Mouse (Mus musculus): ENCODE measurements at regions not wholly inside any gene's neighbourhood (a gene's known extent, or its start where the extent isn't known, plus 50 kb on each side); places are given as distances from the start of the nearest gene placed in this dataset.
A peak's percentile ranks its signal among the peaks of the same experiment; 100 is the strongest.

DNA sequence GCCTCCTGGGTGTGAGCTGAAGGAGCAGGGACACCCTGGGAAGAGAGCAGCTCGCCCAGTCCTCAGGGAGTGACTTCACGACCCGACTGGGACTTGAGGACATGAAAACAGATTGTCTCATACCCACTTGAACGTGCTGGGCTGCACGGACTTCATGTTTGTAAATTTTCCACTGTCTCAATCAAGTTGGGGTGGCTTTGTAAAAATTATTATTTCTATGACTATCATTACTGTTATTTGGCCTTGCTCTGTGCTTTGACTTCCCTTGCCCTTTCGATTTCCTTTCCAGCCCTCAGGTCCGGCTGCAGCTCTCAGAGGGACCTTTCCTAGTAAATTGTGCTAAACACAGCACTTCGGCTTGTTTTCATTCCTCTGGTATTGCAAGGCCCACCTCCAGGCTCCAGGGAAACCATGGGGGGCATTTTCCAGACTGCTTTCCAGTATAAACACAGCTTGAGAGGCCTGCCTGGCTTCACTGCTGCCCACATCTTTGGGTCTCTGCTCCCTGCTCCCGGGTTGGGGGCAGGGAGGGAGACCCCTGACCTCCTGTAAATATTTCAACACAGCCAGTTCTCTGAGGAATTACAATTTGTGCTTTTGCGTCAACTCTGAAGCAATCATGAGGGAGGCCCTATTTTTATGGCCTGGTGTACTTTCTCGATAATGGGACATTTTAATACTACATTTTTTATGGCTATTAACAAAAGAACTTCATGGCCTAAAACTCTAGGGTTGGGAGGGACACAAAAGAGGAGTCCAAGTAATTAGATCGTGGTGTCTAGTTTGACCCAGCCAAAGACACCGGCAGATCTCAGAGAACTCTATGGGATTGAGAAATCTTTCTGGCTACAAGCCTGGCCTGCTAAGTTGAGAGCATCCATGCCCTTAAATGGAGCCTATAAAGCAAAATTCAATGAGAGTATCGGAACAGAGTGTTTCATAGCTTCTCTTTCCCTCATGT is 68.9 kb upstream of the Errfi1 start:
- Histone ChIP-seq H3K36me3 (no peaks in the 10 kb centered on the region), H3K4me3 (no peak overlapping the region), H3K27me3 (no peaks in the 10 kb centered on the region), H3K27ac (peak overlapping the region; percentile 53; the same call in 1 of the 2 replicates), H3K9ac (no peak overlapping the region), H3K4me2 (no peak overlapping the region), H3K9me3 (replicated peaks) (no peaks in the 10 kb centered on the region), H3K4me1 (replicated peaks) (0 out of 2 replicates have a peak, but pooled peaks cover 5% of the 10 kb centered on the region)
- WGBS = 53% methylated on average over 14 of the region's 14 CpGs
- no peak; the same call in 1 of the 2 replicates for ATAC-seq (replicated peaks; ENCODE audit: insufficient number of reproducible peaks, insufficient read depth, low FRiP score, low read depth)

DNA sequence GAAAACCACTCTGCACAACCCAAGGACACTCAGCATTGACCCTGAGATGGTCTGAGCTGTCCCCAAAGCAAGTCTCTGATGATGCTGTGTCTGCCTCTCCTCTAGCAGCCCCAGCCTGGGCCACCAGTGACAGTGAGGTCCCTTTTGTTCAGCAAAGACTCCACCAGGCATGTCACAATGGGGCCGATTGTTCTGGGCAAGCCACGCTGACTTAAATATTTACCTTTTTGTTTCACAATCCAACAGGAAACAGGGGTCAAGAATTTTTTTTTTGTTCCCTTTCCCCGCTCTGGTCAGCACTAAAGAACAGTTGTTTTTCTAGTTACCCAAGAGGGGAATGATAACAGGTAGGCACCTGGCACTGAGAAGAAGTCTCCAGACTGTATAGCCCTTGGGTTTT is 72.4 kb upstream of the Errfi1 start:
- no peak overlapping the region for H3K4me2 ChIP-seq
- no peaks in the 10 kb centered on the region for H3K9me3 ChIP-seq (replicated peaks)
- no peak for ATAC-seq (replicated peaks; ENCODE audit: insufficient number of reproducible peaks, insufficient read depth, low FRiP score, low read depth)
- no peaks in the 10 kb centered on the region for H3K27me3 ChIP-seq
- H3K9ac ChIP-seq = no peak overlapping the region
- H3K27ac ChIP-seq = no peak overlapping the region
- H3K36me3 ChIP-seq = no peaks in the 10 kb centered on the region
- no peak overlapping the region for H3K4me3 ChIP-seq
- H3K4me1 ChIP-seq (replicated peaks) = peaks cover 12% of the 10 kb centered on the region
- 68% methylated on average over 3 of the region's 3 CpGs for WGBS

DNA sequence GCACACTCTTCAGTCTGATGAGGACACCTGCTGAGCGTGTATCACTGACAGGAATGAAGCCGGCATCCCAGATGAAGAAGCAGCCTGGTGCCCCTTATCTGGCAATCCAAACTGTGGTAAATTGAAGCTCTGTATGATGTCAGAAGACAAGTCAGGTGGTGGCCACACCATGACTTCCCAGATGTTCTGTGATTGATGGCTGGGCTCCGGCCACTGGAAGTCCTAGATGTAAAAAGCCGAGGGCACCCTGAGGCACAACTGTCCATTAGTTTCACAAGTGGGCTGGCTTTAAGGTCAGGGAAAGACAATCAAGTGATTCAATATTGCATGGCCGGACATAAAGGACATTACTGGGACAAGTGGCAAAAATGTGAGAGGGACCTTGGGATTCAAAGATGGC is 74.4 kb upstream of the Errfi1 start:
- Histone ChIP-seq H3K9me3 (replicated peaks) (no peaks in the 10 kb centered on the region), H3K27me3 (no peaks in the 10 kb centered on the region), H3K36me3 (no peaks in the 10 kb centered on the region), H3K4me1 (replicated peaks) (peaks cover 9% of the 10 kb centered on the region), H3K4me2 (no peak overlapping the region), H3K27ac (no peak overlapping the region), H3K9ac (no peak overlapping the region), H3K4me3 (no peak overlapping the region)
- no peak for ATAC-seq (replicated peaks; ENCODE audit: insufficient number of reproducible peaks, insufficient read depth, low FRiP score, low read depth)
- 74% methylated on average over 5 of the region's 5 CpGs for WGBS

DNA sequence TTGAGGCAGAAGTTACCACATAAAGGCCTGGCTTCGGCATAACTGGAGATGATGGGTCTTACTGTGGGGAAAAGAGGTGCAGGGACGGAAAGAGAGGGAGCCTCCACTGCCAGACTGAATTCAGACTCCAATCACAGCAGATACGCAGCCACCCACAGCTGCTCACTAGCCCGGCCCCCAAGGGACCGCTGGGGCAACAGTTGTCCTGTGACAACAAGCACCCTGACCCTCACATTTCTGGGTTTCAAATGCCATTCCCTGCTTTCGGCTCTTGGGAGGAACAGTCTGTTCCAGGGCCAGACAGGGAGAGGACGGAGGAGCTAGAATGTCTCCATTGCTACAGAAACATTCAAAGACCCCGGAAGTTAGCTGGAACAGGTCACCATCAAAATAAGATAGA is 75.0 kb upstream of the Errfi1 start:
- no peak for ATAC-seq (replicated peaks; ENCODE audit: insufficient number of reproducible peaks, insufficient read depth, low FRiP score, low read depth)

DNA sequence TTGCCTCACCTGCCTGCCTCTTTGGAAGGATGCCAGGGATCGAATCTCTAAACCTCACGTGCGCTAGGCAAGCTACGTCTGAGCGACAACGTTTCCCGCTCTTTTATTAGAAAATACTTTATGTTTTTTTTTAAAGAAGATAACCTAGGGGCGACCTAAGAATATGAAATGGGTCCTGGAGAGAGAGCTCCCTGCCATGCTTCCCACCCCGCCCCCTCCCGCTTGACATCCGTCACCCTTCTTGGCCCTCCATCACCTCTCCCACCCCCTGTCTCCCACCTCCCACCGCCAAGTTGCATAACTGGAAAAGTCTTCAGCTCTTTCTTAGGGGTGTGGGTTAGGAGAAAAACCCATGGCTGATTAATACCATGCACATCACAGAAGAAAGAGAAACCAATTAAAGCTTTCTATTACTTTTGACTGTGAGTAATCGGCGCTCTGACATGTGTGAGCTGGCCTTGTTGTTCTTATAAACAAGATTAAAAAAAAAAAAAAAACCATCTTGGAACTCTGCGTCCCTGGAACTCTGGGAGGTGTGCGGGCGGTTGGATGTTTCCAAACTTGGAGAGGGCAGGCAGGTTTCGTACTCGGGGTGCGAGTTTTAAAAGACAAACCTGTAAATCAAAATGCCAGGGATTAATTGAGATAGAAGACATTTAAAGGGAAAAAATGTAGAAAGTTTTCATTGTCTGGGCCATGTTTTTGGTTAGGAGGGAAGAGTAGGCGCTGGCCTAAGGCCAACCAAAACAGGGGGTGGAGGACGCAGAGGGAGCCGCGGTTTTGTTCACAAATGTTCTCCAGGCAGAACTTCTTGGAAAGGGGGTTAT is 77.8 kb upstream of the Errfi1 start:
- ATAC-seq (replicated peaks; ENCODE audit: insufficient number of reproducible peaks, insufficient read depth, low FRiP score, low read depth) = no peak
- H3K4me2 ChIP-seq = no peak overlapping the region; the same call in 1 of the 2 replicates
- H3K36me3 ChIP-seq = no peaks in the 10 kb centered on the region
- H3K9ac ChIP-seq = no peak overlapping the region
- H3K4me3 ChIP-seq = no peak overlapping the region
- WGBS = 64% methylated on average over 24 of the region's 24 CpGs
- peak overlapping the region; percentile 37; the same call in 1 of the 2 replicates for H3K27ac ChIP-seq
- no peaks in the 10 kb centered on the region for H3K9me3 ChIP-seq (replicated peaks)
- H3K27me3 ChIP-seq = no peaks in the 10 kb centered on the region
- H3K4me1 ChIP-seq (replicated peaks) = peaks cover 10% of the 10 kb centered on the region

More for the DNA sequence above, 75.0 kb upstream of the Errfi1 start:
- no peaks in the 10 kb centered on the region for H3K9me3 ChIP-seq (replicated peaks)
- no peak overlapping the region for H3K4me3 ChIP-seq
- no peak overlapping the region for H3K9ac ChIP-seq
- 41% methylated on average over 8 of the region's 8 CpGs for WGBS
- no peak overlapping the region for H3K4me2 ChIP-seq
- peaks cover 9% of the 10 kb centered on the region for H3K4me1 ChIP-seq (replicated peaks)
- no peak overlapping the region for H3K27ac ChIP-seq
- no peaks in the 10 kb centered on the region for H3K27me3 ChIP-seq
- no peaks in the 10 kb centered on the region for H3K36me3 ChIP-seq

DNA sequence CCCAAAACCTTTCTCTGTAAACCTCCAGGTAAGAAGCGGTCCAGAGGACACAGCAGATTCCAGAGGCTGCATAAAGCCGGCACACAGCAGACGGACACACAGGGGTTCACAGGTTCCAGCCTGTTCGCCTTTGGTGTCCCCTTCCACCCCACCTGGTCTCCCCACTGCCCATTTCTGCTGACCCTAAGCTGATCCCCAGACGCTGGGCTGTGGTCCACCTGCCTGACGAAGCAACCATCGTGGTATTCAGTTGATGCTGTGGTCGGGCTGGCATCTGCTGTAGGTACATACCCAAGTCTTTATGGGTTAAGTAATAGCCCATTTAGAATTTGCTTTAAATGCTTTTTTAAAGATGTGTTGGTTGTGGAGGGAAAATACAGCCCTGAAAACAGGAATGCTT is 78.4 kb upstream of the Errfi1 start:
- H3K4me3 ChIP-seq = no peak overlapping the region

DNA sequence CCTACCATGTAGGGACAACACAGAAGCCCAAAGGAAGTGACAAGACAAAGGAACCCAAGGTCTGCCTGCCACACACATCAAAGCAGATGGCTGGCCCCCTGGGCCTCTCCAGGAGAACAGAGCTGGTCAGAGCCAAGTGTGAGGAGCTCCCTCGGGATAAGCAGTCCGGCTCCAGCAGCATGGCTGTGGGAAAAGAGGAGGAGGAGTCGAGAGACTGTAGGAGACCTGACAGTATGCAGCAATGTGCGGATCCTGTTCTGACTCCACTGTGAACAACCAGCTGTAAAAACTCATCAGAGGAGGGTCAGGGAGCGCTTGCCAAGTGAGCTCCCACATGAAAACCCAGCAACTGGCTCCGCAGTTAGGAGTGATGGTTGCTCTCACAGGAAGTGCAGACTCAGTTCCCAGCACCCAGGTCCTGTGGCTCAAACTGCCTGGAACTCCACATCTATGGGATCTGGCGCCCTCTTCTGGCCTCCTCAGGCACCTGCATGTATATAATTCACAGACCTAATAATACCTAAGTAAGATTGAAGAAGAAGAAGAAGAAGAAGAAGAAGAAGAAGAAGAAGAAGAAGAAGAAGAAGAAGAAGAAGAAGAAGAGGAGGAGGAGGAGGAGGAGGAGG is 79.3 kb upstream of the Errfi1 start:
- H3K36me3 ChIP-seq = no peaks in the 10 kb centered on the region
- H3K4me1 ChIP-seq (replicated peaks) = peaks cover 12% of the 10 kb centered on the region
- H3K9me3 ChIP-seq (replicated peaks) = no peaks in the 10 kb centered on the region
- no peak overlapping the region for H3K4me2 ChIP-seq
- no peak overlapping the region for H3K4me3 ChIP-seq
- no peak for ATAC-seq (replicated peaks; ENCODE audit: insufficient number of reproducible peaks, insufficient read depth, low FRiP score, low read depth)
- 78% methylated on average over 7 of the region's 7 CpGs for WGBS
- H3K27me3 ChIP-seq = no peaks in the 10 kb centered on the region
- H3K9ac ChIP-seq = no peak overlapping the region
- no peak overlapping the region for H3K27ac ChIP-seq

More for the DNA sequence above, 78.4 kb upstream of the Errfi1 start:
- H3K36me3 ChIP-seq = no peaks in the 10 kb centered on the region
- ATAC-seq (replicated peaks; ENCODE audit: insufficient number of reproducible peaks, insufficient read depth, low FRiP score, low read depth) = no peak
- WGBS = 89% methylated on average over 8 of the region's 8 CpGs
- H3K9ac ChIP-seq = no peak overlapping the region
- no peaks in the 10 kb centered on the region for H3K9me3 ChIP-seq (replicated peaks)
- H3K27me3 ChIP-seq = no peaks in the 10 kb centered on the region
- peaks cover 10% of the 10 kb centered on the region for H3K4me1 ChIP-seq (replicated peaks)
- no peak overlapping the region for H3K27ac ChIP-seq
- H3K4me2 ChIP-seq = no peak overlapping the region

DNA sequence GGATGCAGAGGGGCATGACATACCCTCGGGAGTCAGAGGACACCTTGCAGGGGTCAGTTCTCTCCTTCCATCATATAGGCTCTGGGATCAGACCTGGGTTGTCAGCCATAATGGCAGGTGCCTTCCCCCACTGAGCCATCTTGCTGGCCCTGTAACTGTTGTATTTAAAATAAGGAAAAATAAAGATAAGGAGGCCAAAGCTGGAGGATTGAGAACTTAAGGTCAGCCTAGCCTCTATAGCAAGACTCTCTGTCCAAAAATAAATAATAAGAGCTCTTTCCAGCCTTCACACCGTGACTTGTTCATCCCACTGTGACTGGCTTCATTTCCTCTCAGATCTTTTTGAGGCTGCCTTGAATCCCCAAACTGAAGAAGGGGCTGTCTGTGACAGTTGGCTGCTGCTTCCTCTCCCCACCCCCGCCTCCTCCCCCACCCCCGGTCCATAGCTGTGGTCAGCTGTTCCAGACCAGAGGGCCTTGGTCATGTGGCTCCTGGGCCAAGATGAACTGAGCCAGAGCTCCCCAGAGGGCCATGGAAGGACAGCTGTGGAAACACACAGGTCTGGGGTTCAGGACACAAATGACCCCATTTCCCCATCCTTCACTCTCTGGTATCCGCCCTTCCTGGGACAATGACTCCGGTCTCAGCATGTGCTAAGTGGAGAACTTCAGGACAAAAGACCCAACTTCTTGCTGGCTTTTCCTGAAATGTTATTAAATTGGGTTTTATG is 81.6 kb upstream of the Errfi1 start:
- Histone ChIP-seq H3K27ac (no peak overlapping the region), H3K4me1 (replicated peaks) (peaks cover 15% of the 10 kb centered on the region; the same call in 1 of the 2 replicates), H3K4me3 (no peak overlapping the region), H3K4me2 (no peak overlapping the region), H3K27me3 (no peaks in the 10 kb centered on the region), H3K36me3 (no peaks in the 10 kb centered on the region), H3K9me3 (replicated peaks) (no peaks in the 10 kb centered on the region), H3K9ac (no peak overlapping the region)
- no peak; the same call in 1 of the 2 replicates for ATAC-seq (replicated peaks; ENCODE audit: insufficient number of reproducible peaks, insufficient read depth, low FRiP score, low read depth)
- WGBS = 60% methylated on average over 6 of the region's 6 CpGs

DNA sequence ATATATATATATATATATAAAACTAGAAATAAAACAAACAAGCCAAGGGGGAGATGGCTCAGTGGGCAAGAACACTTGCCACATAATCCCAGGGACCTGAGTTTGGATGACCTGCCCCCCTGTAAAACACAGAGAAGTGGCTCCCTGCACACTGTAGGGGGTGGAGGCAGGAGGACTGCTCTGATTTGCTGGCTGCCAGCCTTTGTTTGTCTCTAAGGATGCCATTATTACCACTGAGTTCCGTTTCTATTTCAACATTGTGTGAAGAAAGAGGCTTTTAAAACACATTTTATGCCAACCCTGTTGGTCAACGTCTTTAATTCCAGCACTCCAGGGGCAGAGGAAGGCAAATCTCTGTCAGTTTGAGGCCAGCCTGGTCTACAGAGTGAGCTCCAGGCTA is 82.2 kb upstream of the Errfi1 start:
- Histone ChIP-seq H3K27ac (no peak overlapping the region), H3K36me3 (no peaks in the 10 kb centered on the region), H3K27me3 (no peaks in the 10 kb centered on the region), H3K9ac (no peak overlapping the region), H3K4me1 (replicated peaks) (peaks cover 15% of the 10 kb centered on the region; the same call in 1 of the 2 replicates), H3K4me3 (no peak overlapping the region), H3K4me2 (no peak overlapping the region), H3K9me3 (replicated peaks) (no peaks in the 10 kb centered on the region)
- ATAC-seq (replicated peaks; ENCODE audit: insufficient number of reproducible peaks, insufficient read depth, low FRiP score, low read depth) = no peak
- 64% methylated on average over 2 of the region's 2 CpGs for WGBS

DNA sequence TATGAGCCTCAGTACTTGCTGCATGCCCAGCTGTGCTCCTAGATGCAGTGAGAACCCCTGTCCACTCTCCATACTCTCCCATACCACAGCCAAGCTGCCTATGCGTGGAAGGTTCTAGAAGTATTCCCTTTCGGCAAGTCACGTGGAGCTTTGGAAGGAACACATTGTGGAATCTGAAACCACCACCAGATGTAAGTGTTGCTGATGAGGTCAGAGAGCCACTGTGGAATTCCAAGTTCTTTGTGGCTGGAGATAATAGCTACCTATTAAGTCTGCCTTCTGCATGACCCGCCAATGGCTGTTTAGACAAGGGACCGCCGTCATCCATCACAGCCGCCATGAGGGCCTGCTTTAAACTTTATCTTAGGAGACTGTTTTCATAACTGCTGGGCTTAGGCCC is 84.7 kb upstream of the Errfi1 start:
- H3K4me2 ChIP-seq = no peak overlapping the region
- H3K36me3 ChIP-seq = no peaks in the 10 kb centered on the region
- no peak for ATAC-seq (replicated peaks; ENCODE audit: insufficient number of reproducible peaks, insufficient read depth, low FRiP score, low read depth)
- peaks cover 15% of the 10 kb centered on the region; the same call in 1 of the 2 replicates for H3K4me1 ChIP-seq (replicated peaks)
- no peaks in the 10 kb centered on the region for H3K9me3 ChIP-seq (replicated peaks)
- H3K27ac ChIP-seq = no peak overlapping the region
- no peak overlapping the region for H3K4me3 ChIP-seq
- no peaks in the 10 kb centered on the region for H3K27me3 ChIP-seq
- no peak overlapping the region for H3K9ac ChIP-seq
- 28% methylated on average over 7 of the region's 7 CpGs for WGBS

Data from heart, embryonic 15.5 days (tissue).